Comparison of ENCODE assay signal across 9 mouse cellular contexts in the genomic region with DNA sequence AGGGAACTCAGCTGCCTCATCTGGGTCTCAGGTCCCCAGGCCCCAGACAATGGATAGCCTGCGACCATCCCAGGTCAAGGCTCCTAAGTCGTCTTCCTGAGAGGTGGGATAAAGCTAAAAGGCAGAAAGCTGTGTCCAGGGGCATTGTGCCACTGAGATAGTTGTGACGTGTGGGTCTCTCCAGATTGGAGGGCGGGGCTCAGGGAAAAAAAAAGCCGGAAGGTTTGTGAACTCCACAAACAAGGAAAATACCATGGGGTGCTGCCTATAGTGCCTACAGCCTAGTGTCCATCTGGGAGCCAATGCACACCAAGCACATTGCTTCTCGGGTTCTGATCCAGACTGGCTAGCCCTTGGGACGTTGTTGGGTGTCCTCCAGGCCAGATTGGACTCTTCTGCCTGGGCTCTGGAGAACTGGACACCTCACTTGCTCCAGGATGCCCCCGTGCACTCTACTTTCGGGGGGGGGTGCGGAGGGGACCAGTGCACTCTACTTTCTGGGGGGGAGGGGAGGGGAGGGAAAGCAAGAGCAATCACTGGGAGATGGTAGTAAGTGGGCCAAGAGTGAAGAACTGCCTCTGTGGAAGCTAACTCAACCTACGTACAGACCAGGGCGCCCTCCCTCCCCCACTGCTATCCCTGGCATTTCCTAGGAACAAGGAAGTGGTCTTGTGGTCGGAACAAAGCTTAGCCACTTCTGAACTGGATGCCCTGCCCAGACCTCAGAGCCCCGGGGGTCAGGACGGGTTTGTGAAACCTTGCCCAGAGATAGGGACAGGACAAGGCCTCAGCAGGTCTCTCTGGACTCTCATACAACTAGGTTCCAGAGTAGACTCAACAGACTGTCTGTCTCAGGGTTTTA. TPM values are rescaled to one million over a fixed set of nuclear protein-coding genes. Genes with fewer than 3 reads are reported as not detected.
DNase-seq lines count a peak whose midpoint lies in the region; ATAC-seq and TF ChIP-seq lines count a peak whose summit lies in the region.
"Had no signal": no experiment of that assay in that cellular context is flagged by ENCODE, and none has a peak within 500 bp of the region (broad histone marks: within the 10 kb centered on the region; RNA-seq: fewer than 3 reads in every experiment).

No protein-coding gene starts in this region.

- H3K4me1 ChIP-seq in heart, embryonic 16.5 days (ENCODE audit: control insufficient read depth, insufficient read depth, low read length) = peaks cover 33% of the 10 kb centered on the region
- peaks cover 46% of the 10 kb centered on the region for H3K4me1 ChIP-seq in liver, postnatal 0 days (ENCODE audit: insufficient read depth)

- H3ac ChIP-seq in C2C12 (ENCODE audit: control insufficient read depth, insufficient read length, low read depth) = peak overlapping the region; percentile 70

- H3K4me2 ChIP-seq in heart, embryonic 16.5 days (ENCODE audit: low read depth, low read length) = no peak overlapping the region
- no peak overlapping the region for H3K4me2 ChIP-seq in liver, postnatal 0 days (ENCODE audit: low read depth, low read length)

- intact Hi-C loops in gastrocnemius, adult 2 months (cut with DNase I) = no loop called here

- 58% methylated on average over 15 of the region's 15 CpGs for WGBS in heart, embryonic 16.5 days
- 54% methylated on average over 15 of the region's 15 CpGs for WGBS in liver, postnatal 0 days (ENCODE audit: insufficient replicate concordance)

- H3K27ac ChIP-seq in gastrocnemius, adult 2 months = peak overlapping the region; percentile 84
- H3K27ac ChIP-seq in heart, embryonic 16.5 days (ENCODE audit: low read length) = peak overlapping the region; percentile 55
- H3K27ac ChIP-seq in liver, postnatal 0 days (ENCODE audit: low read depth) = peak overlapping the region; percentile 52; the same call in 1 of the 2 replicates

- DNase-seq in gastrocnemius, adult 2 months = peak; percentile 32
- no peak for DNase-seq in gastrocnemius, postnatal 25 days
- DNase-seq in liver, postnatal 0 days = no peak
- no peak for DNase-seq in gastrocnemius, adult 18-20 months (ENCODE audit: low spot score)
- no peak for DNase-seq in embryo, embryonic 11 days
- DNase-seq in MN1 (ENCODE audit: low spot score) = no peak
- DNase-seq: thymus, postnatal 14 days had no signal

- TF ChIP-seq CTCF in gastrocnemius, adult 2 months (IDR thresholded peaks at IDR 0.05) = no peak
- TF ChIP-seq CTCF in C2C12 (IDR thresholded peaks at IDR 0.05; ENCODE audit: control insufficient read depth, insufficient read depth, insufficient read length) = no peak
- no peak for TF ChIP-seq CTCF in liver, postnatal 0 days (IDR thresholded peaks at IDR 0.05; ENCODE audit: low read depth)

- H3K27me3 ChIP-seq in C2C12 (ENCODE audit: control insufficient read depth, insufficient read depth, insufficient read length) = no peaks in the 10 kb centered on the region
- H3K27me3 ChIP-seq in heart, embryonic 16.5 days (ENCODE audit: control insufficient read depth, insufficient read depth, low read length) = no peaks in the 10 kb centered on the region
- H3K27me3 ChIP-seq in liver, postnatal 0 days (ENCODE audit: insufficient read depth, low read length) = no peaks in the 10 kb centered on the region

- no peaks in the 10 kb centered on the region for H3K79me3 ChIP-seq in C2C12 (ENCODE audit: low read depth)

- H3K9ac ChIP-seq in heart, embryonic 16.5 days (ENCODE audit: low read length) = 0 out of 2 replicates have a peak overlapping the region, but pooled peaks have one; percentile 41
- H3K9ac ChIP-seq in liver, postnatal 0 days (replicated peaks) = no peak overlapping the region

- no peak for TF ChIP-seq EP300 in liver, postnatal 0 days (IDR thresholded peaks at IDR 0.05; ENCODE audit: low read depth)

- H3K79me2 ChIP-seq in C2C12 (ENCODE audit: control insufficient read depth, insufficient read depth) = no peaks in the 10 kb centered on the region

- H3K36me3 ChIP-seq in C2C12 (ENCODE audit: control insufficient read depth, insufficient read depth) = no peaks in the 10 kb centered on the region
- H3K36me3 ChIP-seq in heart, embryonic 16.5 days (ENCODE audit: control insufficient read depth, insufficient read depth) = no peaks in the 10 kb centered on the region
- no peaks in the 10 kb centered on the region for H3K36me3 ChIP-seq in liver, postnatal 0 days (replicated peaks; ENCODE audit: insufficient read depth, low read length)

- no peaks in the 10 kb centered on the region for H3K9me3 ChIP-seq in heart, embryonic 16.5 days (replicated peaks; ENCODE audit: control insufficient read depth, low read length)
- H3K9me3 ChIP-seq in liver, postnatal 0 days (ENCODE audit: low read length) = no peaks in the 10 kb centered on the region

- no peak overlapping the region for H3K4me3 ChIP-seq in gastrocnemius, adult 2 months
- H3K4me3 ChIP-seq in C2C12 (ENCODE audit: insufficient read depth, poor library complexity, severe bottlenecking) = peak overlapping the region; percentile 12
- no peak overlapping the region for H3K4me3 ChIP-seq in heart, embryonic 16.5 days (ENCODE audit: low read length)
- no peak overlapping the region for H3K4me3 ChIP-seq in liver, postnatal 0 days (ENCODE audit: low read depth, low read length)

- ATAC-seq in heart, embryonic 16.5 days (replicated peaks; ENCODE audit: extremely low read depth, insufficient read depth, low FRiP score) = no peak
- no peak for ATAC-seq in liver, postnatal 0 days

TF ChIP-seq in C2C12, 6 proteins besides CTCF, POLR2A, EP300 and RAD21:
- peak; percentile 29 for TF ChIP-seq CEBPB (IDR thresholded peaks at IDR 0.05; ENCODE audit: low read depth)
- TF ChIP-seq MYOD1 (IDR thresholded peaks at IDR 0.05; ENCODE audit: control insufficient read depth, insufficient read length, low read depth) = peak; percentile 22
- TF ChIP-seq MAX (IDR thresholded peaks at IDR 0.05) = no peak
- no peak for TF ChIP-seq MYOG (IDR thresholded peaks at IDR 0.05; ENCODE audit: control insufficient read depth, extremely low read depth, insufficient read length)
- TF ChIP-seq FOSL1 (IDR thresholded peaks at IDR 0.05; ENCODE audit: insufficient read depth, low read length, poor library complexity, severe bottlenecking) = no peak
- TF ChIP-seq USF1 (IDR thresholded peaks at IDR 0.05; ENCODE audit: low read depth) = no peak

RNA-seq across cellular contexts. Expression of gene Pim3, which starts 6.8 kb away (rescaled TPM):
- 10 to 100 TPM; 34.4 to 46.6 TPM for total RNA-seq in gastrocnemius, adult 2 months (2021)
- 10 to 100 TPM; 20.6 to 22.2 TPM for total RNA-seq in gastrocnemius, postnatal 25 days (2021)
- 68.3 TPM for polyA plus RNA-seq in C2C12 (2012; fragmentation: generic; extraction: Trizol)
- 69.8 and 70.4 TPM in 2 replicates for polyA plus RNA-seq in heart, embryonic 16.5 days (2015; fragmentation: Nextera tagmentation; extraction: Ambion mirVana)
- polyA plus RNA-seq in liver, postnatal 0 days (2015; fragmentation: Nextera tagmentation; extraction: Ambion mirVana) = 18.4 and 34.2 TPM in 2 replicates
- total RNA-seq in gastrocnemius, adult 18-20 months (2021) = 10 to 100 TPM; 24.1 to 37.3 TPM

RNA-seq across cellular contexts. Expression of gene Creld2, which starts 35.8 kb away (rescaled TPM):
- total RNA-seq in gastrocnemius, adult 2 months (2021) = 10 to 100 TPM in 1 of 2 experiments, 1 to 10 TPM in 1; 8.1 to 11.6 TPM
- 1 to 10 TPM; 9.8 to 9.9 TPM for total RNA-seq in gastrocnemius, postnatal 25 days (2021)
- 107 TPM for polyA plus RNA-seq in C2C12 (2012; fragmentation: generic; extraction: Trizol)
- 57.1 and 61.9 TPM in 2 replicates for polyA plus RNA-seq in heart, embryonic 16.5 days (2015; fragmentation: Nextera tagmentation; extraction: Ambion mirVana)
- 32.9 and 33.1 TPM in 2 replicates for polyA plus RNA-seq in liver, postnatal 0 days (2015; fragmentation: Nextera tagmentation; extraction: Ambion mirVana)
- 10 to 100 TPM in 1 of 2 experiments, 1 to 10 TPM in 1; 6.9 to 10.3 TPM for total RNA-seq in gastrocnemius, adult 18-20 months (2021)

RNA-seq across cellular contexts. Expression of gene Alg12, which starts 36.1 kb away (rescaled TPM):
- total RNA-seq in gastrocnemius, adult 2 months (2021) = 1 to 10 TPM; 3.9 to 6.6 TPM
- total RNA-seq in gastrocnemius, postnatal 25 days (2021) = 1 to 10 TPM; 3.5 to 5.2 TPM
- polyA plus RNA-seq in C2C12 (2012; fragmentation: generic; extraction: Trizol) = 14.2 TPM
- polyA plus RNA-seq in heart, embryonic 16.5 days (2015; fragmentation: Nextera tagmentation; extraction: Ambion mirVana) = 10.1 and 11.1 TPM in 2 replicates
- 3.6 and 3.7 TPM in 2 replicates for polyA plus RNA-seq in liver, postnatal 0 days (2015; fragmentation: Nextera tagmentation; extraction: Ambion mirVana)
- total RNA-seq in gastrocnemius, adult 18-20 months (2021) = 1 to 10 TPM; 4.2 to 4.8 TPM
